Comparison of ENCODE assay signal across 8 mouse cellular contexts in genomic region chr2:19004801-19005200, GRCm38 (mm10). TPM values are rescaled to one million over a fixed set of nuclear protein-coding genes. Genes with fewer than 3 reads are reported as not detected.
DNase-seq lines count a peak whose midpoint lies in the region; ATAC-seq and TF ChIP-seq lines count a peak whose summit lies in the region.
"Had no signal": no experiment of that assay in that cellular context is flagged by ENCODE, and none has a peak within 500 bp of the region (broad histone marks: within the 10 kb centered on the region; RNA-seq: fewer than 3 reads in every experiment).

No protein-coding gene starts in this region.

- no peak for TF ChIP-seq CTCF in hindbrain, postnatal 0 days (IDR thresholded peaks at IDR 0.05; ENCODE audit: low read depth)

- no peak overlapping the region for H3K4me3 ChIP-seq in hindbrain, postnatal 0 days (ENCODE audit: low read length)
- H3K4me3 ChIP-seq in intestine, embryonic 16.5 days (ENCODE audit: low read length): no peak overlapping the region
- H3K4me3 ChIP-seq: erythroblast, embryonic 14.5 days had no signal

- H3K27ac ChIP-seq in hindbrain, postnatal 0 days: no peak overlapping the region
- H3K27ac ChIP-seq in intestine, embryonic 16.5 days (ENCODE audit: low read length): no peak overlapping the region

- intact Hi-C loops in heart, postnatal 14 days (cut with DNase I): no loop called here

- ATAC-seq in hindbrain, postnatal 0 days: no peak
- no peak for ATAC-seq in intestine, embryonic 16.5 days

- H3K9ac ChIP-seq in hindbrain, postnatal 0 days (replicated peaks; ENCODE audit: low read length): no peak overlapping the region
- no peak overlapping the region for H3K9ac ChIP-seq in intestine, embryonic 16.5 days (ENCODE audit: low read depth, low read length)

- DNase-seq in ovary, adult 18-20 months (ENCODE audit: low spot score): peak; percentile 16
- no peak for DNase-seq in ovary, postnatal 10 days (ENCODE audit: low spot score)
- DNase-seq in heart, postnatal 14 days: peak; percentile 9 to 11
- peak; percentile 23 for DNase-seq in lung, postnatal 10 days
- DNase-seq in thymus, postnatal 0 days (ENCODE audit: low spot score): peak; percentile 34
- no peak for DNase-seq in hindbrain, postnatal 0 days (ENCODE audit: low spot score)

- WGBS in hindbrain, postnatal 0 days: 79% methylated on average over 10 of the region's 10 CpGs
- WGBS in intestine, embryonic 16.5 days: 81% methylated on average over 10 of the region's 10 CpGs

- no peaks in the 10 kb centered on the region for H3K4me1 ChIP-seq in hindbrain, postnatal 0 days (ENCODE audit: insufficient read depth, low read length)
- H3K4me1 ChIP-seq in intestine, embryonic 16.5 days (ENCODE audit: control insufficient read depth, insufficient read depth, low read length): no peaks in the 10 kb centered on the region

- H3K9me3 ChIP-seq in hindbrain, postnatal 0 days (ENCODE audit: low read length): no peaks in the 10 kb centered on the region
- H3K9me3 ChIP-seq in intestine, embryonic 16.5 days (ENCODE audit: control insufficient read depth, low read length): no peaks in the 10 kb centered on the region

- H3K36me3 ChIP-seq in hindbrain, postnatal 0 days (ENCODE audit: insufficient read depth, low read length): no peaks in the 10 kb centered on the region
- no peaks in the 10 kb centered on the region for H3K36me3 ChIP-seq in intestine, embryonic 16.5 days (ENCODE audit: control insufficient read depth, insufficient read depth, low read length)

- no peaks in the 10 kb centered on the region for H3K27me3 ChIP-seq in hindbrain, postnatal 0 days (ENCODE audit: insufficient read depth, low read length)
- no peaks in the 10 kb centered on the region; the same call in 1 of the 2 replicates for H3K27me3 ChIP-seq in intestine, embryonic 16.5 days (replicated peaks; ENCODE audit: control insufficient read depth, insufficient read depth, low read length)

- H3K4me2 ChIP-seq in hindbrain, postnatal 0 days (ENCODE audit: low read depth, low read length): no peak overlapping the region
- H3K4me2 ChIP-seq in intestine, embryonic 16.5 days (ENCODE audit: low read depth, low read length): no peak overlapping the region

RNA-seq across cellular contexts. Expression of gene 4930426L09Rik, which starts 6.7 kb away (rescaled TPM):
- total RNA-seq in heart, postnatal 14 days (2021): under 1 TPM in 1 of 2 experiments, not detected in 1; 0.34 TPM
- polyA plus RNA-seq in thymus, postnatal 0 days (2015; fragmentation: Nextera tagmentation; extraction: Ambion mirVana): 1.0 and 1.4 TPM in 2 replicates
- 0.68 and 2.0 TPM in 2 replicates for total RNA-seq in hindbrain, postnatal 0 days (2014; rRNA removed)
- polyA plus RNA-seq in hindbrain, postnatal 0 days (2015; fragmentation: Nextera tagmentation; extraction: Ambion mirVana): 0.35 and 0.76 TPM in 2 replicates
- 0.15 and 0.27 TPM in 2 replicates for polyA plus RNA-seq in intestine, embryonic 16.5 days (2015; fragmentation: Nextera tagmentation; extraction: Ambion mirVana)
- polyA plus RNA-seq: erythroblast, embryonic 14.5 days had no signal

RNA-seq across cellular contexts. Expression of gene Pip4k2a, which starts 6.9 kb away (rescaled TPM):
- total RNA-seq in heart, postnatal 14 days (2021): 10 to 100 TPM in 1 of 2 experiments, 1 to 10 TPM in 1; 9.0 to 10.3 TPM
- polyA plus RNA-seq in thymus, postnatal 0 days (2015; fragmentation: Nextera tagmentation; extraction: Ambion mirVana): 51.2 and 53.7 TPM in 2 replicates
- 5.5 and 5.6 TPM in 2 replicates for total RNA-seq in hindbrain, postnatal 0 days (2014; rRNA removed)
- polyA plus RNA-seq in hindbrain, postnatal 0 days (2015; fragmentation: Nextera tagmentation; extraction: Ambion mirVana): 8.2 and 8.9 TPM in 2 replicates
- 7.6 and 8.4 TPM in 2 replicates for polyA plus RNA-seq in intestine, embryonic 16.5 days (2015; fragmentation: Nextera tagmentation; extraction: Ambion mirVana)

Comparison
In these comparisons a context has a peak if more than half of its experiments do, and no peak if none do; other contexts are left out.
1. DNase-seq: peak in ovary, adult 18-20 months (single experiment), heart, postnatal 14 days (2 of 2), lung, postnatal 10 days (single experiment) and thymus, postnatal 0 days (single experiment); none in ovary, postnatal 10 days (single experiment) and hindbrain, postnatal 0 days (single experiment).